Mouse (Mus musculus): ENCODE results near the gene Mrgprf.

The Mrgprf gene

DNA sequence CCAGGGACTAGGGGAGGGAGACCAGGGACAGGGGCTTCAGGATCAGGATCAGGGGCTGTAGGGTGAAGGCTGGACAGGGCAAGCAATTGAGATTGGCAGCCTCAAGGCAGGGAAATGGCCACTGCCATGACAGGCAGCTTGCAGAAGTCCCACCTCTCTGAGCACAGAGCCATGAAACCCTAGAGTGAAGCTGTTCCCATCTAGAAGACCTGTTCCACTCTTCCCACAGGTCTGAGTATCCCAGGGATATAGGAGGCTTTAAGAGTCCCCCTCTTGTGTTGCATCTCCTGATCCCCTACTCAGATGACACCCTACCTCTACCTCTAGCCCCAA, 346 bp downstream of the Mrgprf start:
- no peak for DNase-seq (ENCODE audit: low spot score)

DNA sequence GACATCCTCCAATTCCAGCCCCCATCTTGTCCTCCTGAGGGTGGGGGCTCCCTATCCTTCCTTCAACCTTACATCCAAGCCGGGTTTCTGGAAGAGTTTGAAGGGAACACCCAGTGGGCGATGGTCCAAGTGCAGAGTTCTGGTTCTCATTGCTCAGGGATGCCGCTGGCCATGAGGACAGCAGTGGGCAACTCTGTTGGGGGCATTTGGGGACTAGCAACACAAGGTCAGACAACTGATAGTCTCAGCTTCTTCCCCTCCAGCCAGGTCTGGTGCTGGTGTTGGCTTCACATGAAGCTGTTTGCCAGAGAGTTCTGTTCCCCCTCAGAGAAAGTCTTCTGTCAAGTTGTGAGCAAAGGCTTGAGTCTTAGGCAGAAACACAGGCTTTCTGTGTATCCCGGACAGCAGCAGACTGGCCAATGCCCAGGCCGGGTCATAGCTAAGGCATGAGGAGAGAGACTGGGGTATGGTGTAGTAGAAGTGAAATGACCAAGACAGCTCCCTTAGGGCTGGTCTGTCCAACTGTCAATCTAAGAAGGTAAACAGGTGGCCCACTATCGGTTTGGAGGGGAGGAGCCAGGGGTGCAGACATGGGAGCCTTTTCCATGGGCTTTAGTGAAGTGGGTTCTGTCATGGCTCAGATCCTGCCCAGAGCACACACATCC, 845 bp downstream of the Mrgprf start:
- DNase-seq (ENCODE audit: low spot score), result peak; percentile 35

DNA sequence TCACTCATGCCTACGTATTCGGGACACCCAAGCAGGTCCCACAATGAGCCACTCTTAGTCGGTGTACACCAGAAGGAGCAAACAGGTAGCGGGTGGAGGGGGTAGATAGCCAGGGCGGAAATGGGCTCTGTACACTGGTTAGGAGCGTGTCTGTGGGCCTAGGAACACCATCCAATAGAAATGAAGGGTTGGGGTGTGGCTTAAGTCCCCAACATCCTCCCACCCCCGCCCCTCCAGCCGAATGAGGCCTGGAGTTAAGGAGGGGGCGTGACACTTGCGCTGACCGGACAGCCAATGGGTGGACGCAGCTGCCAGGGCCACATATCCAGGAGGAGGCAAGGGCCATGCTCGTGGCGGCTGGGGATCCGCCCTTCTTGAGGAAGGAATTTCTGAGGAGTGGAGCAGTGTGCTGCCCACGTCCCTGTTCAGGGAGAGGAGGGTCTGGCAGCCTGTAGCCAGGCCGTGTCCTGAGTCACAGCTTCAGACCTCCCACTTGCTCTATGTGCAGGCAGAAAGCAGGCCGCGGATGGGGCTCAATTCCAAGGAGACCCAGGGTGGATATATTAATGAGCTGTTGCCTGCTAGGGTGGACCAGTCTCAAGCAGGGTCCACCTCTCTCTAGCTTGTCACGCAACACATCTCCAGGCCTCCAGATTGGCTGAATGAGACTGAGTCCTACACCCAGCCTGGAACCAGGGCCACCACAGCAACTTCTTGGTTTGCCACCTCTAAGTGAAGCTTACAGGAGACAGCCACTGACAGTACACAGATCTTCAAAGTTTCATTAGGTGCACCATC, 2.1 kb downstream of the Mrgprf start:
- peak; percentile 46 for DNase-seq (ENCODE audit: low spot score)

DNA sequence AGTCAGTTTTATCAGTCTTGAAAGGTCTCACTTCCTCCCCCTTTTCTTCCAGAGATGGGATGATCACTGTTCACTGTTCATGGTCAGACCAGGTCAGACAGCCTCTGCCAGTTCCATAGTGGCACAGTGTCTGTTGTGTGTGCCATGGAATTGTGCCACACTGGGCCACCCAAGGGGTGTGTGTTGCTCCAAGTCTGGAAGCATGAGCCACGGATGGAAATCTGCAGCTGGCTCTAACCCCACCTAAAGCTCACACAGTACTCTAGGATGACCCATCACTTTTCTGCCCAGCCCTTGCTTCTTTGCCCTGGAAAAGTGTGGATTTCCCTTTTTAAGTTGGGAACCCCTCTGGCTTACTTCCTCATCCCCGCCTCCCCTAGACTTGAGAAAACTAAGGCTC, 3.5 kb downstream of the Mrgprf start:
- no peak for DNase-seq (ENCODE audit: low spot score)

DNA sequence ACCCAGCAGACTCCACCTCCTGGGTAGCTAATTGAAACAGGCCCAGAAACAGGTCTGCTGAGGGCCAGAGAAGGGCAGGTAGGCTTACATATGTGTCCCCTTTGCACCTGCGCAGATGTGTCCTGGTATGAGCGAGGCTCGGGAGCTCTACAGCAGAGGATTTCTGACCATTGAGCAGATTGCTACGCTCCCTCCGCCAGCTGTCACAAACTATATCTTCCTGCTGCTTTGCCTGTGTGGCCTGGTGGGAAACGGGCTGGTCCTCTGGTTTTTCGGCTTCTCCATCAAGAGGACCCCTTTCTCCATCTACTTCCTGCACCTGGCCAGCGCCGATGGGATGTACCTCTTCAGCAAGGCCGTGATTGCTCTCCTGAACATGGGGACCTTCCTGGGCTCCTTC, 7.0 kb downstream of the Mrgprf start:
- DNase-seq (ENCODE audit: low spot score), result no peak

- DNase-seq (ENCODE audit: low spot score), result no peak
Measured at GRCm38 (mm10) chr7:145308061-145308675, 7.5 kb downstream of the Mrgprf start.

DNA sequence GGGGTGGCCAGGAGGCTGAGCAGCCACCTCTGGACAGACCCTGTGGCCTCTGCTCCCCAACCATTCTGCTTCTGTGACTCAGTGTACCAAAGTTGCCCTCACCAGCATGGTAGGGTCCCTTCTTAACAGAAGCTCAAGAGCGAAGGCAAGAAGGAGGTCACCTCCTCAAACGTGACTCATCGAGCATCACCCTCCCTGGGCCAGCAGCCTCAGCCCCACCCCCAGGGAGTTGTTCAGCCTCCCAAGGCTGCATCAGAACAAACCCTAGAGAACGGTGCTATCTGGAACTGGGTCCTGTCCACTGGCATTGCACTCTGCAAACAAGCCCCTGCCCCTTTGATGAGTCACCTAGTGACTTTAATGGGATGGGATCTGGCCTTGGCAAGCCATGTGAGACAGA, 8.2 kb downstream of the Mrgprf start:
- DNase-seq (ENCODE audit: low spot score), result peak; percentile 21

- DNase-seq (ENCODE audit: low spot score), result no peak
Measured at GRCm38 (mm10) chr7:145309877-145310276, 9.2 kb downstream of the Mrgprf start.

GRCm38 (mm10) chr7:145310526-145310925, 9.9 kb downstream of the Mrgprf start:
- DNase-seq (ENCODE audit: low spot score), result no peak

GRCm38 (mm10) chr7:145312137-145312536, 11.5 kb downstream of the Mrgprf start:
- no peak for DNase-seq (ENCODE audit: low spot score)

- no peak for DNase-seq (ENCODE audit: low spot score)
Measured at GRCm38 (mm10) chr7:145314785-145315411, 14.3 kb downstream of the Mrgprf start, which contains the start of gene Mrgprd. Mrgprd (plus strand) TSS chr7:145314835.

GRCm38 (mm10) chr7:145317522-145317921, 16.9 kb downstream of the Mrgprf start:
- no peak for DNase-seq (ENCODE audit: low spot score)

GRCm38 (mm10) chr7:145319481-145319880, 18.9 kb downstream of the Mrgprf start:
- no peak for DNase-seq (ENCODE audit: low spot score)

DNA sequence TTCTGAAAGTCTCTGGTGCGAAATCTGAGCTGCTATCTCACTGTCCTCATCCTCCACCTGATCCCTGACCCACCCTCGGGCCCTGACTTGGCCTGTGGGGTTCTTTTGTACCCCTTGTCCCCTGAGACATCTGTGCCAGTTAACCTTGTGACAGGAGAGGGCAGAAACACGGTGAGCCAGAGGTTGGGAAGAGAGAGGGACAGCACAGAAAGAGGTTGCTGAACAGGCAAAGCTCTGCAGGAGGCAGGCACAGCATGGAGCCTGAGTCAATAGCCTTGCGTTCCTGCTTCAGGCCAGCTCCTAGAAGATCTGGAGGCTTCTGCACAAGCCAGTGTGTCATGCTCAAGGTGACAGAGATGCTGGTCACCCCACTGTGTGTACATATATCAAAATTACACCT, 23.0 kb downstream of the Mrgprf start:
- DNase-seq (ENCODE audit: low spot score), result no peak

GRCm38 (mm10) chr7:145325697-145326096, 25.1 kb downstream of the Mrgprf start:
- DNase-seq (ENCODE audit: low spot score), result no peak

DNA sequence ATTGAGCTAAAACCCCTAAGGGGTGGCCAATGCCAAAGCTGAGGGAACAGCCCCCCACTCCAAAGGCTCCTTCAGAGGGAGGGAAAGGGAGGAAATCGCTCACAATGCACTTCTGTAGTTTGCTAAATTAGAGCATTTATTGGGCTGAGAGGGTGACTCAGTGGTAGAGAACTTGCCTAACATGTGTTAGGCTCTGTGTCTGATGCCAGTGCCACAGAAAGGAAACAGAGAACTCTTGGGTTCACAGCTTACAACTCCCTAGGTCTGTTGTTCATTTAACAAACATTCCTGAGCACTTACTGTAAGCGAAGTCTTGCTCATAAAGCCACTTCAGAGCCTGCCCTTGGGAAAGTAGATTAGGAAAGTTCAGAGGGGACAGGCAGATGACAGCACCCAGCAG, 29.4 kb downstream of the Mrgprf start:
- DNase-seq (ENCODE audit: low spot score), result no peak

DNA sequence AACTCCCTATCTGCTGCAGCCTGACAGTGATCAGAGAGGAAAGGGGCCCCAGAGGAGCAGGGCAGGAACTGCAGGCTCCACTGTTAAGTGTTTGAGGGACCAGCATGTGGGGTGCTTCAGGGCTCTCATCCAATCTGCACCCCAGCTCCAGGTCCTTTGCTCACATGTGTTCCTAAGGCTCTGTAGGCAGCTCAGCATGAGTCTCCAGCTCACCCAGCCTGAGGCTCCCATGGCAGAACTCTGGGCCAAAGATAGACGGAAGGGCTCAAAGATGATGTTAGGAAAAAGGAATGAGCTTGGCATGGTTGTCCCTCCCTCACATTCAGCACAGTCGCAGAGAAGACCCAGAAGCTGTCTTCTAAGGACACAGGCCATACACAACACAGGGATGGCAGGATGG, 30.0 kb downstream of the Mrgprf start:
- no peak for DNase-seq (ENCODE audit: low spot score)

GRCm38 (mm10) chr7:145332376-145333041, 31.9 kb downstream of the Mrgprf start:
- DNase-seq (ENCODE audit: low spot score), result no peak

- no peak for DNase-seq (ENCODE audit: low spot score)
Measured at GRCm38 (mm10) chr7:145333936-145334335, 33.3 kb downstream of the Mrgprf start.

GRCm38 (mm10) chr7:145334428-145335027, 33.9 kb downstream of the Mrgprf start:
- no peak for DNase-seq (ENCODE audit: low spot score)

DNA sequence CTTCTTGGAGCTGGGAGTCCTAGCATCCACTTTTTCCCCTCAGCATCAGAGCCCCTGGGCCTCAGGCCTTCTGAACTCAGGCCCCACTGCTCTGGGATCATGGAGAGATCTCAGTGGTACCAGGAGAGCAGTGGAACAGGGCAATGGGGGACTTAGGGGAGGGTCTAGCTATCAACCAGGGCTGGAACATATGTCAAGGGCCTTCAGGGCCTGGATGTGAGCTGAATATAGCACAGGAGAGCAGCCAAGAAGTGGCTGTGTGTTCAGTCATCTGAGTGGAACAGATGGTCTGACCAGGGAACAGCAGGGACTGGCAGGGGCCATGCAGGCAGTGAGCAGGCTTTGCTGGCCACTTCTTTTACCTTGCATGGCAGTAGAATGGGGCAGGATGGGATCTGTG, 34.6 kb downstream of the Mrgprf start:
- DNase-seq (ENCODE audit: low spot score), result no peak

Measured in urinary bladder, postnatal 25 days (tissue).